Mouse (Mus musculus) brain, embryonic 14.5 days (tissue): ENCODE measurements around the gene Strada.

ENCODE experiments used
- CTCF ChIP-seq: fragments of 200-500 bp; IDR thresholded peaks from 2 replicates; pipeline ENCODE4 v1.5.1; 2012; ENCODE audit warnings: inconsistent platforms, mild to moderate bottlenecking, moderate library complexity, borderline replicate concordance; ENCODE audit not compliant: insufficient read depth, insufficient read length; ENCODE audit errors: extremely low read depth
- POLR2A ChIP-seq: fragments of 200-500 bp; IDR thresholded peaks from 2 replicates; pipeline ENCODE4 v1.6.1; 2012; ENCODE audit warnings: mild to moderate bottlenecking, inconsistent platforms, borderline replicate concordance; ENCODE audit not compliant: poor library complexity, insufficient read depth, insufficient read length, severe bottlenecking; ENCODE audit errors: extremely low read depth

DNA sequence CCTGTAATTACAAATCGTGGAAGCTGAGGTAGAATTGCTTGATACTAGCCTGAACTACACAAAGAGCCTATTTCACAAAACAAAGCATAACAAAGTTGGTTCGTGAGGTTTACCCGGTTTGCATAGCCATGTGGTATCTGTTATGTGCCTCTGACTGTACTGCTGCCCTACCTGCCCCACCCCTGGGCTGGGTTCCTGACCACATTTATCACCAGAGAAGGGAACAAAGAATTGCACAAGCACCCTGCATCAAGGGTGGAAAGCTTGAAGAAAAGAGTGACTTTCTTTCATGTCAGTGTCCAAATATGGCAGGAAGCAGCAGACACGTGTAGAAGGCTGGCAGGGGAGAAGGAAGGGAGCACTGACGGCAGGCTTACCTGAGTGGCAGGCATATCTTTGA, 34.5 kb downstream of the Strada start:
- TF ChIP-seq CTCF = no peak
- no peak for TF ChIP-seq POLR2A
